Mouse (Mus musculus) MEL (cell line): Measurements from ENCODE around the gene F2r.

Experiments
- BHLHE40 ChIP-seq: IDR thresholded peaks from 2 replicates; pipeline ENCODE4 v1.6.1; 2012; ENCODE audit warnings: low read depth, mild to moderate bottlenecking, inconsistent platforms, low read length, improper control_type of control experiment, borderline replicate concordance
- CTCF ChIP-seq, 3 experiments: IDR thresholded peaks in 2 of 3; conservative IDR thresholded peaks in 1 of 3; 2 replicates each; pipeline ENCODE4 v1.5.1; 2011 to 2012; ENCODE audit warnings: low read length in 3 of 3, low read depth in 2 of 3, mild to moderate bottlenecking in 2 of 3, improper control_type of control experiment in 1 of 3, inconsistent platforms in 1 of 3, mixed read lengths in 1 of 3, moderate library complexity in 1 of 3; ENCODE audit not compliant: control insufficient read depth in 1 of 3, insufficient read depth in 1 of 3, poor library complexity in 1 of 3, severe bottlenecking in 1 of 3
- HCFC1 ChIP-seq: IDR thresholded peaks from 2 replicates; pipeline ENCODE4 v1.6.1; 2012; ENCODE audit warnings: low read depth, mild to moderate bottlenecking, inconsistent platforms, low read length, improper control_type of control experiment, moderate library complexity
- POLR2A ChIP-seq, 2 experiments: IDR thresholded peaks; 2 replicates each; pipeline ENCODE4 v1.6.1; 2011 to 2012; ENCODE audit warnings: low read length in 2 of 2, mild to moderate bottlenecking in 2 of 2, control low read depth in 1 of 2, improper control_type of control experiment in 1 of 2, low read depth in 1 of 2, moderate library complexity in 1 of 2; ENCODE audit not compliant: control insufficient read depth in 1 of 2, insufficient read depth in 1 of 2, poor library complexity in 1 of 2
- TAL1 ChIP-seq: IDR thresholded peaks from 2 replicates; pipeline ENCODE4 v1.6.1; 2012; ENCODE audit warnings: mild to moderate bottlenecking, inconsistent platforms, low read length, moderate library complexity, mixed read lengths
- USF1 ChIP-seq: IDR thresholded peaks from 2 replicates; pipeline ENCODE4 v1.6.1; 2014; ENCODE audit warnings: low read depth, mild to moderate bottlenecking, inconsistent platforms, low read length, improper control_type of control experiment, moderate library complexity
- USF2 ChIP-seq, 2 experiments: IDR thresholded peaks; 2 replicates each; pipeline ENCODE4 v1.6.1; 2011 to 2012; ENCODE audit warnings: improper control_type of control experiment in 2 of 2, low read length in 2 of 2, borderline replicate concordance in 1 of 2, inconsistent platforms in 1 of 2, low read depth in 1 of 2, mild to moderate bottlenecking in 1 of 2; ENCODE audit not compliant: insufficient read depth in 1 of 2
- ZMIZ1 ChIP-seq: IDR thresholded peaks from 2 replicates; pipeline ENCODE4 v1.6.1; 2012; ENCODE audit warnings: low read depth, mild to moderate bottlenecking, inconsistent platforms, low read length, improper control_type of control experiment, moderate library complexity
- ZNF384 ChIP-seq: IDR thresholded peaks from 2 replicates; pipeline ENCODE4 v1.6.1; 2012; ENCODE audit warnings: low read depth, mild to moderate bottlenecking, inconsistent platforms, low read length, improper control_type of control experiment

DNA sequence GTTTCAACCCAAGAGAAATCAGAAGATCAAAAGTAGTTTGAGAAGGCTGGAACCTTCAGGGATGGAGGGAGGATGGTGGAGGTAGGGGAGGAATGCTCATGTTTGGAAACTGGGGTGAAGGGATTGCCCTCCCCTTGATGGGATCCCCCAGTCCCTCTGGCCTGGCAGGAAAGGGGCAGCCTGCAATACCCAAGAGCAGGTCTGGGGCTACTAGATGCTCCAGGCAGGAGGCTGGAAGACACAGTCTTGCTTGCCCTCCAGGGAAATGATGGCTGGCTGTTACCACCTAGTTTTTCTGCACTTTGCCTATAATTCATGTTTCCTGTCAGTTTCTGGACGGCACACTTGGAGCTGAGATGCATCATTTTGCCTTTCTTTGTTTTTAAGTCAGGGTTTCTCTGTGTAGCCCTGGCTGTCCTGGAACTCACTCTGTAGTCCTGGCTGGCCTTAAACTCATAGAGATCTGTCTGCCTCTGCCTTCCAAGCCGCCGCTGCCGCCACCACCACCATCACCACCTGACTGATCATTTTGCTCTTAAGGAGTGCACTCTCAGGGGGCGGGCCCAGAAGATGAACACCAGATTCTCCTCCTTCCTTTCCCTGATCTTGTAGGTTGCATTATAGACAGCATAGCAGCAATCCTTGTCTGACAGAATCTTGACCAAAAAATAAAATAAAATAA lies 40.1 kb downstream of the F2r start:
- no peak for TF ChIP-seq CTCF (IDR thresholded peaks at IDR 0.05 in 2 of 3, conservative IDR thresholded peaks at IDR 0.05 in 1 of 3; ENCODE audit: control insufficient read depth in 1 of 3, insufficient read depth in 1 of 3, low read depth in 2 of 3, low read length in 3 of 3, poor library complexity in 1 of 3, severe bottlenecking in 1 of 3)
- no peak for TF ChIP-seq BHLHE40
- no peak for TF ChIP-seq POLR2A (IDR thresholded peaks at IDR 0.05; ENCODE audit: control insufficient read depth in 1 of 2, insufficient read depth in 1 of 2, low read depth in 1 of 2, low read length in 2 of 2, poor library complexity in 1 of 2)
- TF ChIP-seq USF1, result no peak
- no peak for TF ChIP-seq ZMIZ1
- no peak for TF ChIP-seq HCFC1
- no peak for TF ChIP-seq USF2 (IDR thresholded peaks at IDR 0.05; ENCODE audit: borderline replicate concordance in 1 of 2, insufficient read depth in 1 of 2, low read depth in 1 of 2, low read length in 2 of 2)
- TF ChIP-seq ZNF384, result no peak
- no peak for TF ChIP-seq TAL1
